Mouse (Mus musculus): Measurements from ENCODE around the gene Supt6. TPM values are rescaled to one million over a fixed set of nuclear protein-coding genes. Genes with fewer than 3 reads are reported as not detected.

Gene Supt6
- polyA plus RNA-seq, 1 experiment: 30.7 TPM

DNA sequence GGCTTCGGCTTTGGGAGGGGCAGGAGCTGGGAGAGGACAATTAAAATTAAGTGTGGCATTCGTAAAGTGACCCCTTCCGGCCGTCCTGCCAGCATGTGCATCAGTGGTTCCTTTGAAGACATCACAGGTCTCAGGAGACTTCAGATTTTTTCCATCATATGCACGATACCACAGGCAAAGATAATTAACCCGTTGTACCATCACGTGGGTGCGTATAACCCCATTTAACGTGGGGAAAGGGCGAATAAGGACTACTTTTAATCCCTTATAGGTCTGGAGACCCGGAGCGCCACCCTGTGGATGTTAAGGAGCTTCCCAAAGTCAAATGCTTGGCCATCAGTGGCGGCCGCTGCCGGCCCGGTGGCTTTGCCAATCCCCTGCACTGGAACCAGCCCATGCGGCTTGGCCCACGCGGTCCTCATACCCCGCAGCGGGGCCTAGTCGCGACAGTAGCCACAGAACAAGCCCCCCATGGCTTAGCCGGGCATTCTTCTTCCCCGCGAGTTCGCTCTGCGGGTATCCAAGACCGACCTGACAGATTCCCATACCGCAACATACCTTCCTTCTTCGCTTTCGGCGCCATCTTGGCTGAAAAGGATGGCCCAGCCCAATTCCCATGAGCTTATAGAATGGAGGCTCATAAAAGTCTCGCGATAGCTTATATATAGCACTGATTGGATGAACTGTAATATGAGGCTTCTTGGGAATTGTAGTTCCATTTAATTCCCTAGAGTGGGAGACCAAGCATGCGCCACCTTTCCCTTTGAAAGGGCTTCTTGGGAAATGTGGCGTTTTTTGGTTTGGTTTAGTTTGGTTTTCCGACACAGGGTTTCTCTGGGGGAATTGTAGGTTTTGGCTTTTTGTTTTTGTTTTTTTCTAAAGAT, 62.6 kb downstream of the Supt6 start, which contains the start of gene Rpl23a:
TSS of gene Rpl23a (minus strand) at position 624 of the 884 bp plus-strand sequence.
- WGBS: under 1% methylated on average over 38 of the region's 38 CpGs
- H3K4me1 ChIP-seq (ENCODE audit: control insufficient read depth, insufficient read depth, low read length): no peaks in the 10 kb centered on the region; the same call in none of the 2 replicates
- no peak for TF ChIP-seq CTCF (IDR thresholded peaks at IDR 0.05; ENCODE audit: control insufficient read depth, insufficient read depth, low read length)
- TF ChIP-seq POLR2A (IDR thresholded peaks at IDR 0.05; ENCODE audit: borderline replicate concordance, control insufficient read depth, low read depth, low read length): no peak; the same call in 1 of the 2 replicates
- peak within 1 kb of the TSS; percentile 97 for H3K4me3 ChIP-seq (replicated peaks; ENCODE audit: control insufficient read depth, low read depth, low read length)
- peak within 1 kb of the TSS; percentile 88 for H3K27ac ChIP-seq (ENCODE audit: control insufficient read depth, insufficient read depth, low read depth, low read length, poor library complexity)

DNA sequence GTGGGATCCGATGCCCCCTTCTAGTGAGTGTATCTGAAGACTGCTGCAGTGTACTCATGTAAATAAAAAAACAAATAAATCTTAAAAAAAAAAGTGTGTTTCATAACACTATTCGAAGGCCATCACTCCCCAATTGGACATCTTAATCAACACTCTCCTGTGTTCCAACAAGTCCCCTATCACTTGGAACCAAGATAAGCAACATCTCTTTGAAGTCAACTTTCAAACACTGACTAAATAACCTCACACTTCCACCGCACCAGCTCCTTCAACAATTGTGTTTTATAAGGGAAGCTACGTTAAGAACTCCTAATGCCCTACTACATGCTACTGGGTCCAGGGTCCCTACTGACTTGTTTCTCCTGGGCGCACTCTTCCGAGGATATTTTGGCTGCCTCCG, 63.3 kb downstream of the Supt6 start:
- peak overlapping the region; percentile 88 for H3K27ac ChIP-seq (ENCODE audit: control insufficient read depth, insufficient read depth, low read depth, low read length, poor library complexity)
- 5% methylated on average over 7 of the region's 7 CpGs for WGBS
- no peaks in the 10 kb centered on the region; the same call in none of the 2 replicates for H3K4me1 ChIP-seq (ENCODE audit: control insufficient read depth, insufficient read depth, low read length)
- peak overlapping the region; percentile 28 for H3K4me3 ChIP-seq (replicated peaks; ENCODE audit: control insufficient read depth, low read depth, low read length)
- no peak for TF ChIP-seq POLR2A (IDR thresholded peaks at IDR 0.05; ENCODE audit: borderline replicate concordance, control insufficient read depth, low read depth, low read length)
- no peak for TF ChIP-seq CTCF (IDR thresholded peaks at IDR 0.05; ENCODE audit: control insufficient read depth, insufficient read depth, low read length)

DNA sequence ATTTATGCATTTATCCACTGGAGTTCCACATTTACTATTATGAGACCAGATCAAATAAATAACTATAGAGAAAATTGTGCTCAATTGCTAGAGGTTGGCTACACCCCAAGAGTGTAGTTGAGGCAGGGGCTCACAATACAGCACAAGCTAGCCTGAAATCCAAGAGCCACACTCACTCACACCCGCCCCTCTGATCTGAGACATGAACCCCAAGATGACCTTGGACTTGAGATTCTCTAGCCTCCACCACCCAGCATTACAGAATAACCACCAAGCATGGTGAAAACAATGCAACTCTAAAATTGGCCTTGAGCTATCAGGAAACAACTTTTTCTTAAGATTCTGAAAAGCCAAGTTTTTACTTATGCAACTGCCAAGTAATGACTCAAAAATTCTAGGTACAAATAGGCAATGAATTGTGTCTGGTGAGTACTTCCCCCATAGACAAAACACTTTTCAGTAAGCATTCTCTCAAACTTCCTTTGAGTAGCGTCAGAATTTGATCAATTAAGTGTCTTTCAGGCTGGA, 63.9 kb downstream of the Supt6 start:
- Histone ChIP-seq H3K4me3 (replicated peaks; ENCODE audit: control insufficient read depth, low read depth, low read length) (no peak overlapping the region), H3K27ac (ENCODE audit: control insufficient read depth, insufficient read depth, low read depth, low read length, poor library complexity) (no peak overlapping the region), H3K4me1 (ENCODE audit: control insufficient read depth, insufficient read depth, low read length) (no peaks in the 10 kb centered on the region; the same call in none of the 2 replicates)
- TF ChIP-seq POLR2A (IDR thresholded peaks at IDR 0.05; ENCODE audit: borderline replicate concordance, control insufficient read depth, low read depth, low read length) (no peak), CTCF (IDR thresholded peaks at IDR 0.05; ENCODE audit: control insufficient read depth, insufficient read depth, low read length) (no peak)
- WGBS: 36% methylated on average over 2 of the region's 2 CpGs

GRCm38 (mm10) chr11:78180081-78180761, 65.6 kb downstream of the Supt6 start:
- Histone ChIP-seq H3K4me1 (ENCODE audit: control insufficient read depth, insufficient read depth, low read length) (no peaks in the 10 kb centered on the region; the same call in none of the 2 replicates), H3K27ac (ENCODE audit: control insufficient read depth, insufficient read depth, low read depth, low read length, poor library complexity) (no peak overlapping the region), H3K4me3 (replicated peaks; ENCODE audit: control insufficient read depth, low read depth, low read length) (peak overlapping the region; percentile 18)
- TF ChIP-seq POLR2A (IDR thresholded peaks at IDR 0.05; ENCODE audit: borderline replicate concordance, control insufficient read depth, low read depth, low read length) (no peak), CTCF (IDR thresholded peaks at IDR 0.05; ENCODE audit: control insufficient read depth, insufficient read depth, low read length) (no peak)
- WGBS: 75% methylated on average over 6 of the region's 6 CpGs

DNA sequence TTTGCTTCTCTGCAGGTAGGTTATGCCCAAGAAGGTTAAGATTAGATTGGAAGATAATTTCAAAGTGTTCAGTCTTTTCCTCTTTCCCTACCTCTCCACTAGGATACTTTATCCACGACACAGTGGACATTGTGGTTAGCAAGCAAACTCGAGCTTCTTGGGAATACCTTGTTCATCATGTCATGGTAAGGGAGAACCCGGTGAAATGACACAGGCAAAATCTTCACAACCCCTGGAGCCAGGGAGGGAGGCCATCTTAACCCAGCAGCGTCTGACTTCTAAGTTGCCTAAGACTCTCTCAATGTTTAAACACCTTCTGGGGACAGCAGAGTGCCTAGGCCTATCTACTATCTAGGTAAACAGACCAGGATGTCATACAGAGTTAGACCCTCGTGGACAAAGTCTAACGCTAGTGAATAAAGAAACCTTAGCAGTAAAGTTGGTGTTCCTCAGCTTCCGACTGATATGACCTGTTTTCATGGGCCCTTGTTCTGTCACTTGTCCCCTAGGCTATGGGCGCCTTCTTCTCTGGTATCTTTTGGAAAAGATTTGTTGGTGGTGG, 66.3 kb downstream of the Supt6 start:
- Histone ChIP-seq H3K4me1 (ENCODE audit: control insufficient read depth, insufficient read depth, low read length) (no peaks in the 10 kb centered on the region; the same call in none of the 2 replicates), H3K4me3 (replicated peaks; ENCODE audit: control insufficient read depth, low read depth, low read length) (peak overlapping the region; percentile 86), H3K27ac (ENCODE audit: control insufficient read depth, insufficient read depth, low read depth, low read length, poor library complexity) (peak overlapping the region; percentile 83)
- 39% methylated on average over 8 of the region's 8 CpGs for WGBS
- no peak for TF ChIP-seq CTCF (IDR thresholded peaks at IDR 0.05; ENCODE audit: control insufficient read depth, insufficient read depth, low read length)
- TF ChIP-seq POLR2A (IDR thresholded peaks at IDR 0.05; ENCODE audit: borderline replicate concordance, control insufficient read depth, low read depth, low read length): no peak

DNA sequence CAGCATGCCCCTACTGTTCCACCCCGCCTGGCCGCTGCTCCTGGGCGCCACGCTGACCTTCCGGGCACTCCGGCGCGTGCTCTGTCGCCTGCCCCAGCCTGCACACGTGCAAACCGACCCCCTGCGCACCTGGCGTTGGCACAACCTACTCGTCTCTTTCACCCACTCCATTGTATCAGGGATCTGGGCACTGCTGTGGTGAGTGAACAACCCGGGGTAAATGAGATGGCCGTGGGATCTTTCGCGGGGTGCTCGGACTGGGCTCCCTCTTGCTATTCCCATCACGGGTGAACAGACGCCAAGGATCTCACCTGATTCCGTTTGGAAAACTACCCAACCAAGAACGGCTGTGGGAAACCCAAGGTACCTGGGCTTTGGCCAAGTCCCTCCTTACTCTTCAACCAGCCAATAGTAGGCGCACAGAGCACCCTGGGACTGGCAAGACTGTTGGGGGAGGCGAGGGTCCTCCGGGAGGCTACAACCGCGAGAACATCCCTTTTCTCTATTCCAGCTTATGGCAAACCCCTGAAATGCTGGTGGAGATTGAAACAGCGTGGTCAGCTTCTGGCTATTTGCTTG, 66.8 kb downstream of the Supt6 start:
- peak overlapping the region; percentile 83 for H3K27ac ChIP-seq (ENCODE audit: control insufficient read depth, insufficient read depth, low read depth, low read length, poor library complexity)
- H3K4me1 ChIP-seq (ENCODE audit: control insufficient read depth, insufficient read depth, low read length): no peaks in the 10 kb centered on the region; the same call in none of the 2 replicates
- peak overlapping the region; percentile 86 for H3K4me3 ChIP-seq (replicated peaks; ENCODE audit: control insufficient read depth, low read depth, low read length)
- 3% methylated on average over 29 of the region's 29 CpGs for WGBS
- TF ChIP-seq POLR2A (IDR thresholded peaks at IDR 0.05; ENCODE audit: borderline replicate concordance, control insufficient read depth, low read depth, low read length) (no peak), CTCF (IDR thresholded peaks at IDR 0.05; ENCODE audit: control insufficient read depth, insufficient read depth, low read length) (no peak)

- peak; percentile 98 for TF ChIP-seq CTCF (IDR thresholded peaks at IDR 0.05; ENCODE audit: control insufficient read depth, insufficient read depth, low read length)
- peak; percentile 76 for TF ChIP-seq POLR2A (IDR thresholded peaks at IDR 0.05; ENCODE audit: borderline replicate concordance, control insufficient read depth, low read depth, low read length)
- Histone ChIP-seq H3K4me1 (ENCODE audit: control insufficient read depth, insufficient read depth, low read length) (no peaks in the 10 kb centered on the region; the same call in none of the 2 replicates), H3K27ac (ENCODE audit: control insufficient read depth, insufficient read depth, low read depth, low read length, poor library complexity) (peak overlapping the region; percentile 97), H3K4me3 (replicated peaks; ENCODE audit: control insufficient read depth, low read depth, low read length) (peak overlapping the region; percentile 96)
- WGBS: under 1% methylated on average over 83 of the region's 84 CpGs
Observed at GRCm38 (mm10) chr11:78177903-78178858, 67.6 kb downstream of the Supt6 start.
